In genomic region chr17:11271876-11272275, GRCm38 (mm10) we compare ENCODE assay signal across 13 mouse cellular contexts.
A peak's percentile ranks its signal among the peaks of the same experiment; 100 is the strongest.
DNase-seq lines count a peak whose midpoint lies in the region; ATAC-seq and TF ChIP-seq lines count a peak whose summit lies in the region.
"Had no signal": no experiment of that assay in that cellular context is flagged by ENCODE, and none has a peak within 500 bp of the region (broad histone marks: within the 10 kb centered on the region; RNA-seq: fewer than 3 reads in every experiment).

No protein-coding gene starts in this region.

- H3K9ac ChIP-seq in midbrain, postnatal 0 days (replicated peaks; ENCODE audit: low read length, poor library complexity, severe bottlenecking): no peak overlapping the region
- no peak overlapping the region for H3K9ac ChIP-seq in midbrain, embryonic 14.5 days (replicated peaks; ENCODE audit: low read length)

- no peak for TF ChIP-seq CTCF in midbrain, postnatal 0 days (IDR thresholded peaks at IDR 0.05)
- no peak for TF ChIP-seq CTCF in left cerebral cortex, adult 2 months (IDR thresholded peaks at IDR 0.05)
- TF ChIP-seq CTCF in kidney, adult 2 months (conservative IDR thresholded peaks at IDR 0.05; ENCODE audit: insufficient read depth, insufficient read length, low read depth, low read length): no peak

- H3K9me3 ChIP-seq in midbrain, postnatal 0 days (ENCODE audit: low read length): no peaks in the 10 kb centered on the region
- H3K9me3 ChIP-seq in midbrain, embryonic 14.5 days (ENCODE audit: control insufficient read depth, low read length): no peaks in the 10 kb centered on the region

- H3K4me2 ChIP-seq in midbrain, postnatal 0 days (ENCODE audit: low read depth, low read length, poor library complexity, severe bottlenecking): no peak overlapping the region
- no peak overlapping the region for H3K4me2 ChIP-seq in midbrain, embryonic 14.5 days (ENCODE audit: low read length)

- H3K27me3 ChIP-seq in midbrain, postnatal 0 days (ENCODE audit: insufficient read depth, low read length): no peaks in the 10 kb centered on the region
- no peaks in the 10 kb centered on the region for H3K27me3 ChIP-seq in midbrain, embryonic 14.5 days (ENCODE audit: control insufficient read depth, insufficient read depth, low read length)
- no peaks in the 10 kb centered on the region for H3K27me3 ChIP-seq in kidney, adult 2 months (replicated peaks; ENCODE audit: control insufficient read depth, insufficient read depth, low read length)
- H3K27me3 ChIP-seq: megakaryocyte, embryonic 14.5 days had no signal

- no peaks in the 10 kb centered on the region for H3K4me1 ChIP-seq in midbrain, postnatal 0 days (ENCODE audit: insufficient read depth, low read length)
- H3K4me1 ChIP-seq in midbrain, embryonic 14.5 days (ENCODE audit: control insufficient read depth, insufficient read depth, low read length): no peaks in the 10 kb centered on the region
- H3K4me1 ChIP-seq in kidney, adult 2 months (ENCODE audit: control insufficient read depth, insufficient read depth, low read length): 0 out of 2 replicates have a peak, but pooled peaks cover 2% of the 10 kb centered on the region
- H3K4me1 ChIP-seq: megakaryocyte, embryonic 14.5 days had no signal

- ATAC-seq in midbrain, postnatal 0 days (ENCODE audit: low FRiP score): no peak
- no peak for ATAC-seq in midbrain, embryonic 14.5 days (ENCODE audit: low FRiP score, low TSS enrichment)
- ATAC-seq: hindbrain, embryonic 16.5 days had no signal

- no peak overlapping the region for H3K27ac ChIP-seq in midbrain, postnatal 0 days (ENCODE audit: low read depth, low read length)
- H3K27ac ChIP-seq in midbrain, embryonic 14.5 days (replicated peaks; ENCODE audit: low read depth, low read length): no peak overlapping the region
- H3K27ac ChIP-seq in left cerebral cortex, adult 2 months: peak overlapping the region; percentile 66; the same call in 1 of the 2 replicates
- H3K27ac ChIP-seq in kidney, adult 2 months (ENCODE audit: insufficient read depth, low read depth, low read length): no peak overlapping the region

- H3K4me3 ChIP-seq in midbrain, postnatal 0 days (ENCODE audit: low read depth, low read length): no peak overlapping the region
- no peak overlapping the region for H3K4me3 ChIP-seq in midbrain, embryonic 14.5 days (replicated peaks; ENCODE audit: low read depth, low read length)
- no peak overlapping the region for H3K4me3 ChIP-seq in left cerebral cortex, adult 2 months
- H3K4me3 ChIP-seq in kidney, adult 2 months (ENCODE audit: insufficient read depth, low read depth, low read length): no peak overlapping the region
- H3K4me3 ChIP-seq: megakaryocyte, embryonic 14.5 days had no signal

- no peak for TF ChIP-seq POLR2A in kidney, adult 2 months (IDR thresholded peaks at IDR 0.05; ENCODE audit: low read depth, low read length)

- peak; percentile 56 to 67 for DNase-seq in cerebellum, postnatal 10 days
- no peak for DNase-seq in cerebellum, adult 11 months
- DNase-seq in midbrain, postnatal 0 days (ENCODE audit: low spot score): peak; percentile 6
- DNase-seq in midbrain, embryonic 14.5 days: no peak
- DNase-seq in left cerebral cortex, adult 2 months (ENCODE audit: extremely low spot score in 1 of 2, low spot score in 2 of 2): peak; percentile 18 to 22
- DNase-seq in right cerebral cortex, postnatal 36 days (ENCODE audit: low spot score in 2 of 2): peak; percentile 25 to 46
- no peak for DNase-seq in kidney, adult 2 months
- no peak for DNase-seq in heart, postnatal 14 days
- DNase-seq: heart, postnatal 10 days; spleen, adult 18-20 months; thymus, postnatal 4 days had no signal

- intact Hi-C loops in left cerebral cortex, adult 2 months (cut with DNase I): loop anchor here (2.0 to 5.0 kb wide), 2 partner anchors 63 to 115 kb away; no protein-coding TSS in a partner anchor
- intact Hi-C loops in heart, postnatal 14 days (cut with DNase I): no loop called here

- no peaks in the 10 kb centered on the region for H3K36me3 ChIP-seq in midbrain, postnatal 0 days (ENCODE audit: insufficient read depth, low read length)
- no peaks in the 10 kb centered on the region for H3K36me3 ChIP-seq in midbrain, embryonic 14.5 days (ENCODE audit: control insufficient read depth, insufficient read depth, low read length)
- H3K36me3 ChIP-seq in kidney, adult 2 months (ENCODE audit: control insufficient read depth, insufficient read depth, low read length): no peaks in the 10 kb centered on the region

Comparison
In these comparisons a context has a peak if more than half of its experiments do, and no peak if none do; other contexts are left out.
1. DNase-seq: peak in cerebellum, postnatal 10 days (2 of 2), midbrain, postnatal 0 days (single experiment), left cerebral cortex, adult 2 months (2 of 2) and right cerebral cortex, postnatal 36 days (2 of 2); none in cerebellum, adult 11 months (single experiment), midbrain, embryonic 14.5 days (single experiment), kidney, adult 2 months (single experiment) and heart, postnatal 14 days (0 of 2).